Mouse (Mus musculus) CD4-positive naive resting alpha-beta T cell, adult 76 days (primary cell): Measurements from ENCODE around the gene Psors1c2. TPM values are rescaled to one million over a fixed set of nuclear protein-coding genes. Genes with fewer than 3 reads are reported as not detected.

Experiments used
- total RNA-seq: library from RNA; stranded (reverse); gene quantifications from one replicate; pipeline ENCODE4 v1.2.4, GENCODE M21; 2023

The Psors1c2 gene
- not detected for total RNA-seq

DNA sequence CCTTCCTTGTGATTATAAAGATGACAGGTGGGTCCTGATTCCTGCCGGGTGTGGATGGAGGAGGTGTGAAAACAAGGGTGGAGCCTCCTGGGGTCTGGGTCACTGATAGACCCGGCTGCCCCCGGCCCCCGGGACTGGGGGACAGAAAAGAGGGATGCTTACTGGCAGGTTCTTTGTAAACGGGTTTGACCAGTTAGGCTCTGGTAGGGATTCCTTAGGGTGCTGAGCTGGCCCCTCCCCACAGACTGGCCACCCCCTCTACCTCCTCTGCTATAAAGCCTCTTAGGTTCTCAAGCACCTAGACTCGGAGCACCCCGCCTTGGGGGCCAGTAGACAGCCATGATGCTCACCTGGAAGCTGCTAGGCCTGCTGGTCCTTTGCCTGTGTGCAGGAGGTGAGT lies at the start of gene Psors1c2:
Psors1c2 (plus strand) TSS at position 301 of the 400 bp plus-strand sequence.

DNA sequence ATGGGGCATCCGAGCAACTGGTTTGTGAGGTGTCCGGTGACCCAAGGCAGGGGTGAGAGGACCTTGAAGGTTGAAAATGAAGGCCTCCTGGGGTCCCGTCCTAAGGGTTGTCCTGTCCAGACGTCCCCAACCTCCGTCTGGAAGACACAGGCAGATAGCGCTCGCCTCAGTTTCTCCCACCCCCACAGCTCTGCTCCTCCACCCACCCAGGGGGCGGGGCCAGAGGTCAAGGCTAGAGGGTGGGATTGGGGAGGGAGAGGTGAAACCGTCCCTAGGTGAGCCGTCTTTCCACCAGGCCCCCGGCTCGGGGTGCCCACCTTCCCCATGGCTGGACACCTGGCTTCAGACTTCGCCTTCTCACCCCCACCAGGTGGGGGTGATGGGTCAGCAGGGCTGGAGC lies 27.2 kb upstream of the Psors1c2 start, which contains the start of gene Pou5f1:
Pou5f1 (plus strand) TSS at position 243 of the 400 bp plus-strand sequence.

GRCm38 (mm10) chr17:35516652-35517500 lies 16.1 kb upstream of the Psors1c2 start, which contains the start of the genes Tcf19 and Cchcr1:
TSS of gene Tcf19 (minus strand) at chr17:35516824.
TSS of gene Cchcr1 (plus strand) at chr17:35517100.

DNA sequence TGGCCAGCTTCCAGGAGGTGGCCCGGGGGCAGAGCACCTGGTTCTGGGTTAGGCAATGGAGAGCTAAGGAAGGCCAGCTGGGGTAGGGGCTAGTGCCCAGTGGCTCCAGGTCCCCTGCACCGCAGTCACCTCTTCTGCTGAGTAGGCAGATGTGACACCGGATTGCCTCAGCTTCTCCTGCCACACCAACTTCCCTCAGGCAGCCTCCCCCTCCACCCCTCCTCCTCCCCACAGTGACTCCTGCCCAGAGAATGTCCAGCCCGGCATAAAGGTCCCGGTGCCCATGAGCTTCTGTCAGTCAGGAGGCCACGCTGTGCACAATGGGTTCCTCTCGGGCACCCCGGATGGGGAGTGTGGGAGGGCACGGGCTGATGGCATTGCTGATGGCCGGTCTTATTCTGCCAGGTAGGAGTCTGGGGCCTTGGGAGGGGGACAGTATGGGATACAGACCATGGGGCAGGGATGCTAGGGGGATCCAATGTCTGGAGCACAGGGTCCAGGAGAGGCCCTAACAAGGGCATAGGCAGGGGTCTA lies 18.9 kb downstream of the Psors1c2 start, which contains the start of gene Cdsn:
Cdsn (plus strand) TSS at position 248 of the 534 bp plus-strand sequence.

GRCm38 (mm10) chr17:35567150-35567549 lies 34.1 kb downstream of the Psors1c2 start, which contains the start of gene 2300002M23Rik:
TSS of gene 2300002M23Rik (plus strand) at chr17:35567450.

Other genes with a start within 250 kb of the Psors1c2 start
- 12.5 TPM for gene H2-Q1, start 212.8 kb upstream of the Psors1c2 start, total RNA-seq
- gene H2-Q2, start 191.0 kb upstream of the Psors1c2 start, total RNA-seq, result 9.6 TPM
- 587 TPM for gene H2-Q4, start 153.6 kb upstream of the Psors1c2 start, total RNA-seq
- 156 TPM for gene H2-Q6, start 108.4 kb upstream of the Psors1c2 start, total RNA-seq
- 498 TPM for gene H2-Q7, start 94.0 kb upstream of the Psors1c2 start, total RNA-seq
- 67.2 TPM for gene H2-Q10, start 63.1 kb upstream of the Psors1c2 start, total RNA-seq
- 1.3 TPM for gene Pou5f1, start 27.2 kb upstream of the Psors1c2 start, total RNA-seq
- gene Tcf19, start 16.4 kb upstream of the Psors1c2 start, total RNA-seq, result 8.1 TPM
- gene Cchcr1, start 16.1 kb upstream of the Psors1c2 start, total RNA-seq, result 15.1 TPM
- not detected for gene Cdsn, start 18.9 kb downstream of the Psors1c2 start, total RNA-seq
- gene 2300002M23Rik, start 34.2 kb downstream of the Psors1c2 start, total RNA-seq, result not detected
- gene Sfta2, start 68.3 kb downstream of the Psors1c2 start, total RNA-seq, result not detected
- not detected for gene Gm9573, start 93.4 kb downstream of the Psors1c2 start, total RNA-seq
- gene Mucl3, start 110.5 kb downstream of the Psors1c2 start, total RNA-seq, result not detected
- gene Vars2, start 134.4 kb downstream of the Psors1c2 start, total RNA-seq, result 33.4 TPM
- 10.5 TPM for gene Gtf2h4, start 140.5 kb downstream of the Psors1c2 start, total RNA-seq
- gene Ddr1, start 171.4 kb downstream of the Psors1c2 start, total RNA-seq, result 11.4 TPM